Mouse (Mus musculus): ENCODE data around the gene Aspn.
"Not testable (repeated sequence)": the region's sequence is repeated elsewhere in the genome, so short reads cannot be mapped to it uniquely, and the experiment has no call there.

Gene Aspn

GRCm38 (mm10) chr13:49584307-49585005 is 40.2 kb downstream of the Aspn start:
- peak; percentile 41 for DNase-seq

- DNase-seq: no peak
Observed at GRCm38 (mm10) chr13:49586062-49586461, 41.8 kb downstream of the Aspn start.

- not testable (repeated sequence) for DNase-seq
Observed at GRCm38 (mm10) chr13:49602541-49602940, 58.3 kb downstream of the Aspn start.

- DNase-seq: no peak
Observed at GRCm38 (mm10) chr13:49603603-49604002, 59.4 kb downstream of the Aspn start.

- DNase-seq: peak; percentile 46
Observed at GRCm38 (mm10) chr13:49607714-49608113, 63.5 kb downstream of the Aspn start, which contains the start of gene Ogn. Ogn (plus strand) TSS chr13:49608046.

- DNase-seq: no peak
Observed at GRCm38 (mm10) chr13:49608589-49609322, 64.5 kb downstream of the Aspn start.

GRCm38 (mm10) chr13:49617021-49617420 is 72.8 kb downstream of the Aspn start:
- no peak for DNase-seq
